Comparison of ENCODE assay signal across 8 mouse cellular contexts in genomic region chr2:125057250-125057815, GRCm38 (mm10). TPM values are rescaled to one million over a fixed set of nuclear protein-coding genes. Genes with fewer than 3 reads are reported as not detected.
DNase-seq lines count a peak whose midpoint lies in the region; ATAC-seq and TF ChIP-seq lines count a peak whose summit lies in the region.

No protein-coding gene starts in this region.

- no peak overlapping the region for H3K4me2 ChIP-seq in hindbrain, embryonic 14.5 days (replicated peaks)
- no peak overlapping the region for H3K4me2 ChIP-seq in kidney, postnatal 0 days (ENCODE audit: low read length)
- H3K4me2 ChIP-seq in forebrain, embryonic 12.5 days, result no peak overlapping the region

- WGBS in hindbrain, embryonic 14.5 days, result 36% methylated on average over 7 of the region's 7 CpGs
- WGBS in hindbrain, embryonic 10.5 days, result 51% methylated on average over 7 of the region's 7 CpGs
- WGBS in kidney, postnatal 0 days, result 29% methylated on average over 7 of the region's 7 CpGs
- 48% methylated on average over 7 of the region's 7 CpGs for WGBS in forebrain, embryonic 12.5 days

- DNase-seq in hindbrain, embryonic 14.5 days (ENCODE audit: low spot score), result peak; percentile 60
- DNase-seq in hindbrain, embryonic 10.5 days (ENCODE audit: low spot score), result no peak
- peak; percentile 26 for DNase-seq in right cerebral cortex, adult 18-20 months
- DNase-seq in right cerebral cortex, postnatal 36 days (ENCODE audit: low spot score in 2 of 2), result no peak
- DNase-seq in kidney, postnatal 0 days (ENCODE audit: low spot score), result peak; percentile 57
- peak; percentile 44 to 68 for DNase-seq in right cerebral cortex, postnatal 10 days (ENCODE audit: low spot score in 2 of 2)

- no peak overlapping the region for H3K27ac ChIP-seq in hindbrain, embryonic 14.5 days
- H3K27ac ChIP-seq in hindbrain, embryonic 10.5 days, result no peak overlapping the region
- H3K27ac ChIP-seq in kidney, postnatal 0 days, result no peak overlapping the region
- no peak overlapping the region for H3K27ac ChIP-seq in forebrain, embryonic 12.5 days

- no peaks in the 10 kb centered on the region for H3K9me3 ChIP-seq in hindbrain, embryonic 14.5 days (ENCODE audit: control insufficient read depth, low read length)
- H3K9me3 ChIP-seq in hindbrain, embryonic 10.5 days, result no peaks in the 10 kb centered on the region
- H3K9me3 ChIP-seq in kidney, postnatal 0 days (replicated peaks; ENCODE audit: low read length), result no peaks in the 10 kb centered on the region
- no peaks in the 10 kb centered on the region for H3K9me3 ChIP-seq in forebrain, embryonic 12.5 days

- H3K4me1 ChIP-seq in hindbrain, embryonic 14.5 days (replicated peaks; ENCODE audit: control insufficient read depth, insufficient read depth, low read length), result no peaks in the 10 kb centered on the region
- H3K4me1 ChIP-seq in hindbrain, embryonic 10.5 days (replicated peaks), result no peaks in the 10 kb centered on the region
- H3K4me1 ChIP-seq in kidney, postnatal 0 days (replicated peaks; ENCODE audit: insufficient read depth, low read length), result no peaks in the 10 kb centered on the region
- H3K4me1 ChIP-seq in forebrain, embryonic 12.5 days, result no peaks in the 10 kb centered on the region

- ATAC-seq in hindbrain, embryonic 14.5 days (ENCODE audit: low FRiP score), result no peak
- no peak for ATAC-seq in kidney, postnatal 0 days (replicated peaks; ENCODE audit: low FRiP score, low read depth)
- no peak for ATAC-seq in megakaryocyte progenitor cell, adult 5-6 weeks (replicated peaks; ENCODE audit: poor library complexity)
- ATAC-seq in forebrain, embryonic 12.5 days (ENCODE audit: low FRiP score), result no peak

- H3K4me3 ChIP-seq in hindbrain, embryonic 14.5 days (replicated peaks; ENCODE audit: low read length), result no peak overlapping the region
- H3K4me3 ChIP-seq in hindbrain, embryonic 10.5 days, result no peak overlapping the region
- no peak overlapping the region for H3K4me3 ChIP-seq in kidney, postnatal 0 days (replicated peaks; ENCODE audit: low read depth, low read length)
- no peak overlapping the region for H3K4me3 ChIP-seq in forebrain, embryonic 12.5 days (replicated peaks)

- no peak overlapping the region for H3K9ac ChIP-seq in hindbrain, embryonic 14.5 days
- H3K9ac ChIP-seq in kidney, postnatal 0 days (ENCODE audit: low read depth, low read length), result no peak overlapping the region
- H3K9ac ChIP-seq in forebrain, embryonic 12.5 days, result no peak overlapping the region

- TF ChIP-seq CTCF in kidney, postnatal 0 days (IDR thresholded peaks at IDR 0.05; ENCODE audit: low read depth), result peak; percentile 75

- H3K27me3 ChIP-seq in hindbrain, embryonic 14.5 days (ENCODE audit: control insufficient read depth, insufficient read depth, low read length), result no peaks in the 10 kb centered on the region
- H3K27me3 ChIP-seq in hindbrain, embryonic 10.5 days (ENCODE audit: insufficient read depth, poor library complexity, severe bottlenecking), result no peaks in the 10 kb centered on the region
- no peaks in the 10 kb centered on the region for H3K27me3 ChIP-seq in kidney, postnatal 0 days (ENCODE audit: insufficient read depth, low read length)
- H3K27me3 ChIP-seq in forebrain, embryonic 12.5 days, result no peaks in the 10 kb centered on the region

- H3K36me3 ChIP-seq in hindbrain, embryonic 14.5 days (replicated peaks; ENCODE audit: control insufficient read depth, insufficient read depth), result no peaks in the 10 kb centered on the region
- no peaks in the 10 kb centered on the region for H3K36me3 ChIP-seq in hindbrain, embryonic 10.5 days
- H3K36me3 ChIP-seq in kidney, postnatal 0 days (ENCODE audit: insufficient read depth, low read length), result no peaks in the 10 kb centered on the region
- H3K36me3 ChIP-seq in forebrain, embryonic 12.5 days (replicated peaks), result no peaks in the 10 kb centered on the region

RNA-seq across cellular contexts. Expression of gene Slc24a5, which starts 10.6 kb away (rescaled TPM):
- polyA plus RNA-seq in hindbrain, embryonic 14.5 days (2014; fragmentation: Nextera tagmentation; extraction: Ambion mirVana), result 5.6 and 8.2 TPM in 2 replicates
- polyA plus RNA-seq in hindbrain, embryonic 10.5 days (2016; fragmentation: Nextera tagmentation; extraction: Ambion mirVana), result 3.5 and 4.7 TPM in 2 replicates
- polyA plus RNA-seq in kidney, postnatal 0 days (2015; fragmentation: Nextera tagmentation; extraction: Ambion mirVana), result 3.2 and 4.9 TPM in 2 replicates
- 0.32 TPM in 1 of 2 replicates, not detected in the other for total RNA-seq in megakaryocyte progenitor cell, adult 5-6 weeks (2015)
- 0.41 and 0.50 TPM in 2 replicates for total RNA-seq in megakaryocyte progenitor cell, adult 5-6 weeks (2017)
- 5.2 and 5.4 TPM in 2 replicates for polyA plus RNA-seq in forebrain, embryonic 12.5 days (2016; fragmentation: Nextera tagmentation; extraction: Ambion mirVana)

Comparison
In these comparisons a context has a peak if more than half of its experiments do, and no peak if none do; other contexts are left out.
1. DNase-seq: peak in hindbrain, embryonic 14.5 days (single experiment), right cerebral cortex, adult 18-20 months (single experiment), kidney, postnatal 0 days (single experiment) and right cerebral cortex, postnatal 10 days (2 of 2); none in hindbrain, embryonic 10.5 days (single experiment) and right cerebral cortex, postnatal 36 days (0 of 2).